Mouse (Mus musculus): ENCODE measurements around the gene Top2a.

- TF ChIP-seq CTCF (conservative IDR thresholded peaks at IDR 0.05 in 1 of 2, IDR thresholded peaks at IDR 0.05 in 1 of 2; ENCODE audit: low read depth in 2 of 2, low read length in 2 of 2) (no peak), EP300 (IDR thresholded peaks at IDR 0.05; ENCODE audit: low read length) (no peak), RAD21 (IDR thresholded peaks at IDR 0.05; ENCODE audit: low read depth, low read length) (no peak), ZMIZ1 (IDR thresholded peaks at IDR 0.05; ENCODE audit: low read depth, low read length) (no peak), POLR2A (IDR thresholded peaks at IDR 0.05; ENCODE audit: low read depth, low read length) (no peak)
These were observed 78.9 kb downstream of the Top2a start for GRCm38 (mm10) chr11:98944897-98945604.

Data from CH12.LX (cell line).